ENCODE assay signal across 16 mouse cellular contexts in genomic region chr3:147531608-147532180, GRCm38 (mm10).
DNase-seq lines count a peak whose midpoint lies in the region; ATAC-seq and TF ChIP-seq lines count a peak whose summit lies in the region.
"Had no signal": no experiment of that assay in that cellular context is flagged by ENCODE, and none has a peak within 500 bp of the region (broad histone marks: within the 10 kb centered on the region; RNA-seq: fewer than 3 reads in every experiment).

No protein-coding gene starts in this region.

- ATAC-seq in forebrain, embryonic 13.5 days = 0 out of 2 replicates have a peak, but pooled peaks have one; percentile 41
- ATAC-seq in forebrain, embryonic 15.5 days (replicated peaks) = no peak
- ATAC-seq in lung, embryonic 14.5 days (ENCODE audit: insufficient read depth) = no peak
- ATAC-seq in embryonic facial prominence, embryonic 12.5 days (ENCODE audit: insufficient number of reproducible peaks, insufficient read depth, low FRiP score, low TSS enrichment) = no peak
- no peak for ATAC-seq in megakaryocyte-erythroid progenitor cell, adult 5-6 weeks (replicated peaks; ENCODE audit: low FRiP score, low TSS enrichment, poor library complexity, severe bottlenecking)
- ATAC-seq: intestine, embryonic 16.5 days had no signal

- WGBS in forebrain, embryonic 13.5 days = 36% methylated on average over 6 of the region's 6 CpGs
- 23% methylated on average over 6 of the region's 6 CpGs for WGBS in forebrain, embryonic 15.5 days
- WGBS in lung, embryonic 14.5 days = 49% methylated on average over 6 of the region's 6 CpGs
- 36% methylated on average over 6 of the region's 6 CpGs for WGBS in embryonic facial prominence, embryonic 12.5 days

- no peak for TF ChIP-seq CTCF in lung, embryonic 14.5 days (IDR thresholded peaks at IDR 0.05; ENCODE audit: low read depth)
- TF ChIP-seq CTCF in embryonic fibroblast, embryonic 13.5 days (IDR thresholded peaks at IDR 0.05; ENCODE audit: borderline replicate concordance, insufficient read depth, low read length) = no peak

- 0 out of 2 replicates have a peak, but pooled peaks cover 6% of the 10 kb centered on the region for H3K4me1 ChIP-seq in forebrain, embryonic 13.5 days
- H3K4me1 ChIP-seq in forebrain, embryonic 15.5 days = no peaks in the 10 kb centered on the region
- no peaks in the 10 kb centered on the region for H3K4me1 ChIP-seq in lung, embryonic 14.5 days (ENCODE audit: insufficient read depth)
- no peaks in the 10 kb centered on the region for H3K4me1 ChIP-seq in embryonic facial prominence, embryonic 12.5 days
- peaks cover 3% of the 10 kb centered on the region; the same call in 1 of the 2 replicates for H3K4me1 ChIP-seq in embryonic fibroblast, embryonic 13.5 days (ENCODE audit: control insufficient read depth, insufficient read depth, low read length)
- H3K4me1 ChIP-seq: heart, embryonic 13.5 days; hindbrain, embryonic 15.5 days had no signal

- DNase-seq in lung, embryonic 14.5 days = peak; percentile 8
- no peak for DNase-seq in lung, postnatal 4 days
- DNase-seq: adrenal gland, postnatal 14 days; cerebellum, adult 18-20 months; cerebellum, adult 9-11 months; cerebellum, postnatal 36 days; gastrocnemius, postnatal 25 days; heart, postnatal 36 days had no signal

- H3K4me2 ChIP-seq in forebrain, embryonic 13.5 days = no peak overlapping the region
- no peak overlapping the region for H3K4me2 ChIP-seq in forebrain, embryonic 15.5 days (replicated peaks)
- no peak overlapping the region for H3K4me2 ChIP-seq in lung, embryonic 14.5 days
- no peak overlapping the region for H3K4me2 ChIP-seq in embryonic facial prominence, embryonic 12.5 days (replicated peaks)
- H3K4me2 ChIP-seq: heart, embryonic 13.5 days; hindbrain, embryonic 15.5 days had no signal

- H3K27me3 ChIP-seq in forebrain, embryonic 13.5 days = no peaks in the 10 kb centered on the region
- H3K27me3 ChIP-seq in forebrain, embryonic 15.5 days = no peaks in the 10 kb centered on the region
- no peaks in the 10 kb centered on the region for H3K27me3 ChIP-seq in lung, embryonic 14.5 days (ENCODE audit: insufficient read depth, low read length)
- 0 out of 2 replicates have a peak, but pooled peaks cover 3% of the 10 kb centered on the region for H3K27me3 ChIP-seq in embryonic facial prominence, embryonic 12.5 days
- H3K27me3 ChIP-seq: heart, embryonic 13.5 days; hindbrain, embryonic 15.5 days had no signal

- H3K9ac ChIP-seq in forebrain, embryonic 13.5 days = no peak overlapping the region
- H3K9ac ChIP-seq in forebrain, embryonic 15.5 days (replicated peaks) = no peak overlapping the region
- no peak overlapping the region for H3K9ac ChIP-seq in lung, embryonic 14.5 days
- no peak overlapping the region for H3K9ac ChIP-seq in embryonic facial prominence, embryonic 12.5 days
- H3K9ac ChIP-seq: heart, embryonic 13.5 days; hindbrain, embryonic 15.5 days had no signal

- H3K36me3 ChIP-seq in forebrain, embryonic 13.5 days (ENCODE audit: poor library complexity, severe bottlenecking) = no peaks in the 10 kb centered on the region
- H3K36me3 ChIP-seq in forebrain, embryonic 15.5 days = no peaks in the 10 kb centered on the region
- no peaks in the 10 kb centered on the region for H3K36me3 ChIP-seq in lung, embryonic 14.5 days (ENCODE audit: insufficient read depth)
- H3K36me3 ChIP-seq in embryonic facial prominence, embryonic 12.5 days = no peaks in the 10 kb centered on the region
- H3K36me3 ChIP-seq: heart, embryonic 13.5 days; hindbrain, embryonic 15.5 days had no signal

- no peak overlapping the region for H3K4me3 ChIP-seq in forebrain, embryonic 13.5 days
- H3K4me3 ChIP-seq in forebrain, embryonic 15.5 days = no peak overlapping the region
- H3K4me3 ChIP-seq in lung, embryonic 14.5 days (ENCODE audit: low read depth, low read length) = no peak overlapping the region
- no peak overlapping the region for H3K4me3 ChIP-seq in embryonic facial prominence, embryonic 12.5 days
- H3K4me3 ChIP-seq in embryonic fibroblast, embryonic 13.5 days (ENCODE audit: insufficient read depth, low read length) = no peak overlapping the region
- H3K4me3 ChIP-seq: heart, embryonic 13.5 days; hindbrain, embryonic 15.5 days had no signal

- no peak overlapping the region for H3K27ac ChIP-seq in forebrain, embryonic 13.5 days
- no peak overlapping the region for H3K27ac ChIP-seq in forebrain, embryonic 15.5 days (replicated peaks)
- H3K27ac ChIP-seq in lung, embryonic 14.5 days (ENCODE audit: low read depth) = no peak overlapping the region
- 0 out of 2 replicates have a peak overlapping the region, but pooled peaks have one; percentile 30 for H3K27ac ChIP-seq in embryonic facial prominence, embryonic 12.5 days
- H3K27ac ChIP-seq in embryonic fibroblast, embryonic 13.5 days (ENCODE audit: insufficient read depth, low read length) = peak overlapping the region; percentile 61; the same call in 1 of the 2 replicates
- H3K27ac ChIP-seq: heart, embryonic 13.5 days; hindbrain, embryonic 15.5 days had no signal

- TF ChIP-seq POLR2A in embryonic fibroblast, embryonic 13.5 days (IDR thresholded peaks at IDR 0.05; ENCODE audit: low read depth, low read length) = no peak

- no peaks in the 10 kb centered on the region for H3K9me3 ChIP-seq in forebrain, embryonic 13.5 days (replicated peaks)
- H3K9me3 ChIP-seq in forebrain, embryonic 15.5 days = no peaks in the 10 kb centered on the region
- H3K9me3 ChIP-seq in lung, embryonic 14.5 days (ENCODE audit: low read depth, low read length) = no peaks in the 10 kb centered on the region
- H3K9me3 ChIP-seq in embryonic facial prominence, embryonic 12.5 days = no peaks in the 10 kb centered on the region
- H3K9me3 ChIP-seq: heart, embryonic 13.5 days; hindbrain, embryonic 15.5 days had no signal

Comparison
In these comparisons a context has a peak if more than half of its experiments do, and no peak if none do; other contexts are left out.
1. H3K27ac ChIP-seq: peak in embryonic facial prominence, embryonic 12.5 days (single experiment) and embryonic fibroblast, embryonic 13.5 days (single experiment); none in forebrain, embryonic 13.5 days (single experiment), forebrain, embryonic 15.5 days (single experiment) and lung, embryonic 14.5 days (single experiment).